Mouse (Mus musculus) retina, postnatal 1 day (tissue): ENCODE measurements around the gene Asap3.
A peak's percentile ranks its signal among the peaks of the same experiment; 100 is the strongest.

ENCODE experiments used
- DNase-seq: peaks from one replicate; pipeline ENCODE4 v3.0.0-alpha.2; 2012

Asap3 gene

GRCm38 (mm10) chr4:136224240-136224559 is 18.0 kb downstream of the Asap3 start:
- DNase-seq = no peak

- DNase-seq = no peak
These were observed 18.7 kb downstream of the Asap3 start for GRCm38 (mm10) chr4:136224677-136225460.

GRCm38 (mm10) chr4:136227408-136227807 is 21.2 kb downstream of the Asap3 start:
- DNase-seq = no peak

GRCm38 (mm10) chr4:136228640-136229039 is 22.5 kb downstream of the Asap3 start:
- no peak for DNase-seq

GRCm38 (mm10) chr4:136238669-136239068 is 32.5 kb downstream of the Asap3 start:
- no peak for DNase-seq

GRCm38 (mm10) chr4:136239111-136239510 is 32.9 kb downstream of the Asap3 start:
- no peak for DNase-seq

- peak; percentile 87 for DNase-seq
These were observed 33.5 kb downstream of the Asap3 start for GRCm38 (mm10) chr4:136239622-136240021.

- DNase-seq = no peak
These were observed 34.0 kb downstream of the Asap3 start for GRCm38 (mm10) chr4:136240123-136240522.

- peak; percentile 63 for DNase-seq
These were observed 34.8 kb downstream of the Asap3 start for GRCm38 (mm10) chr4:136240955-136241354.

GRCm38 (mm10) chr4:136242065-136242703 is 36.0 kb downstream of the Asap3 start:
- no peak for DNase-seq

- no peak for DNase-seq
These were observed 36.6 kb downstream of the Asap3 start for GRCm38 (mm10) chr4:136242728-136243127.

GRCm38 (mm10) chr4:136244208-136244607 is 38.0 kb downstream of the Asap3 start:
- no peak for DNase-seq

GRCm38 (mm10) chr4:136245681-136246080 is 39.5 kb downstream of the Asap3 start:
- no peak for DNase-seq

GRCm38 (mm10) chr4:136246568-136246969 is 40.4 kb downstream of the Asap3 start:
- DNase-seq = no peak

- no peak for DNase-seq
These were observed 41.2 kb downstream of the Asap3 start for GRCm38 (mm10) chr4:136247386-136247728.

GRCm38 (mm10) chr4:136247729-136248463 is 41.7 kb downstream of the Asap3 start, which contains the start of gene Tcea3:
Gene Tcea3, plus strand, starts transcription at chr4:136247729.
- peak; percentile 61 for DNase-seq

GRCm38 (mm10) chr4:136248464-136249331 is 42.5 kb downstream of the Asap3 start:
- DNase-seq = no peak

- DNase-seq = no peak
These were observed 43.1 kb downstream of the Asap3 start for GRCm38 (mm10) chr4:136249332-136249647.

GRCm38 (mm10) chr4:136249780-136250179 is 43.6 kb downstream of the Asap3 start:
- DNase-seq = no peak

- no peak for DNase-seq
These were observed 49.8 kb downstream of the Asap3 start for GRCm38 (mm10) chr4:136255919-136256318.

- no peak for DNase-seq
These were observed 50.5 kb downstream of the Asap3 start for GRCm38 (mm10) chr4:136256696-136257095.

GRCm38 (mm10) chr4:136259916-136260315 is 53.8 kb downstream of the Asap3 start:
- no peak for DNase-seq
